Mouse (Mus musculus) heart, adult 2 months (tissue): Measurements from ENCODE around the gene Ppt2.

Experiments used
- CTCF ChIP-seq: fragments of 200-600 bp; IDR thresholded peaks from 2 replicates; pipeline ENCODE4 v1.8.1; 2022; ENCODE audit warnings: antibody characterized with exemption, mild to moderate bottlenecking, moderate library complexity
- POLR2A ChIP-seq: fragments of 200-500 bp; IDR thresholded peaks from 2 replicates; pipeline ENCODE4 v1.6.1; 2011; ENCODE audit warnings: mild to moderate bottlenecking, low read depth, low read length, control low read depth; ENCODE audit not compliant: insufficient read depth

- TF ChIP-seq POLR2A (peak; percentile 87), CTCF (no peak)
Observed at GRCm38 (mm10) chr17:34591994-34592375, 36.3 kb downstream of the Ppt2 start.
